Mouse (Mus musculus) heart, embryonic 12.5 days (tissue): ENCODE results near the gene Chodl. TPM values are rescaled to one million over a fixed set of nuclear protein-coding genes. Genes with fewer than 3 reads are reported as not detected.

Experiments used
- polyA plus RNA-seq: library from polyadenylated mRNA; unstranded; fragments of >200 nt; fragmentation: Nextera tagmentation; extraction: Ambion mirVana; gene quantifications from 2 replicates; pipeline ENCODE4 v1.2.1, GENCODE M21; 2016

Chodl gene
- polyA plus RNA-seq, 1 experiment from 2014 or later = not detected

Other genes starting within 250 kb of the Chodl start
- not detected in 2 replicates for gene Tmprss15, start 160.1 kb downstream of the Chodl start, polyA plus RNA-seq